Mouse (Mus musculus) spleen, adult 2 months (tissue): ENCODE measurements around the gene Ccdc125.

ENCODE experiments used
- CTCF ChIP-seq: fragments of 200-500 bp; IDR thresholded peaks from 2 replicates; pipeline ENCODE4 v1.5.1; 2011; ENCODE audit warnings: mild to moderate bottlenecking, inconsistent platforms; ENCODE audit not compliant: insufficient read depth, insufficient read length, insufficient replicate concordance; ENCODE audit errors: extremely low read depth
- POLR2A ChIP-seq: fragments of 200-500 bp; IDR thresholded peaks from 2 replicates; pipeline ENCODE4 v1.6.1; 2011; ENCODE audit warnings: low read depth, low read length, inconsistent platforms

DNA sequence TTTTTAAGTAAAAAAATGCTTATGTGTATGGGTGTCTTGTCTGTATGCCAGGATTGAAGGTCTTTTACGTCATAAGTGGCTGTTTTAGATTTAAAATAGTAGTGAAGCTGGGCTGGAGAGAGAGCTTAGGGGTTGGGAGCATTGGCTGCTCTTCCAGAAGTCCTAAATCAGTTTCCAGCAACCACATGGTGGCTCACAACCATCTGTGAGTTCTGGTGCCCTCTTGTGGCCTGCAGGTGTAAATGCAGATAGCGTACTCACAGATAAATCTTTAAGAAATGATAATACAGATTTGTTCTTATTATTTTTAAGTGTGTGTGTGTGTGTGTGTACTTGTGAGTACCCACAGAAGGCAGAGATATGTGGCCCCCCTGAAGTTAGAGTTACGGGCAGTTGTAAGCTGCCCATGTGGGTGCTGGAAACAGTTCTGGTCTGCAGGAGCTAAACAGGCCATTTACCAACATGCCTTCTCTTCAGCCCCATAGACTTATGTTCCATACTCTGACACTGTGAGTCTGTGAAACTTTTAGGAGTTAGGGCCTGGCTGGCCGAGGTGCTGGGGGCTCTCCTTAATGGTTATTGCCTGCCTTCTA lies 9.6 kb upstream of the Ccdc125 start:
- TF ChIP-seq CTCF (peak; percentile 55; the same call in 1 of the 2 replicates), POLR2A (no peak)
